Mouse (Mus musculus) stomach, embryonic 16.5 days (tissue): ENCODE measurements at regions not wholly inside any gene's neighbourhood (a gene's known extent, or its start where the extent isn't known, plus 50 kb on each side); places are given as distances from the start of the nearest gene placed in this dataset.

Experiments used
- ATAC-seq: fragments of 200-750 bp; cut with Nextera tagmentation; 2 replicates; pipeline ENCODE4 v1.8.0; 2017; ENCODE audit warnings: moderate number of reproducible peaks, moderate TSS enrichment; ENCODE audit not compliant: insufficient read depth, low FRiP score
- H3K27ac ChIP-seq: fragments of 300-500 bp; sonication (generic); 2 replicates; pipeline ENCODE4 v1.5.1; 2014; ENCODE audit warnings: low read length
- H3K27me3 ChIP-seq: fragments of 300-500 bp; sonication (generic); 2 replicates; pipeline ENCODE4 v1.6.1; 2014; ENCODE audit warnings: low read length, control low read depth, mixed read lengths; ENCODE audit not compliant: control insufficient read depth, insufficient read depth
- H3K36me3 ChIP-seq: fragments of 300-500 bp; sonication (generic); 2 replicates; pipeline ENCODE4 v1.6.1; 2014; ENCODE audit warnings: low read length; ENCODE audit not compliant: control insufficient read depth, insufficient read depth
- H3K4me1 ChIP-seq: fragments of 300-500 bp; sonication (generic); 2 replicates; pipeline ENCODE4 v1.6.1; 2014; ENCODE audit warnings: low read length, control low read depth, mixed read lengths; ENCODE audit not compliant: control insufficient read depth, insufficient read depth
- H3K4me2 ChIP-seq: fragments of 300-500 bp; sonication (generic); 2 replicates; pipeline ENCODE4 v1.6.1; 2014; ENCODE audit warnings: low read depth, low read length, mixed read lengths
- H3K4me3 ChIP-seq: fragments of 300-500 bp; sonication (generic); replicated peaks from 2 replicates; pipeline ENCODE4 v1.5.1; 2014; ENCODE audit warnings: mild to moderate bottlenecking, low read length
- H3K9ac ChIP-seq: fragments of 300-500 bp; sonication (generic); 2 replicates; pipeline ENCODE4 v1.6.1; 2014; ENCODE audit warnings: low read length
- H3K9me3 ChIP-seq: fragments of 300-500 bp; sonication (generic); replicated peaks from 2 replicates; pipeline ENCODE4 v1.6.1; 2016; ENCODE audit warnings: low read length, control low read depth; ENCODE audit not compliant: control insufficient read depth
- WGBS: fragments of 180-500 bp; shearing (Covaris S2); extraction: QIAGEN DNeasy Blood & Tissue Kit; methylation state at CpG from one replicate; pipeline ENCODE4 v1.1.7; 2014; 5-methylcytosine and 5-hydroxymethylcytosine counted together

DNA sequence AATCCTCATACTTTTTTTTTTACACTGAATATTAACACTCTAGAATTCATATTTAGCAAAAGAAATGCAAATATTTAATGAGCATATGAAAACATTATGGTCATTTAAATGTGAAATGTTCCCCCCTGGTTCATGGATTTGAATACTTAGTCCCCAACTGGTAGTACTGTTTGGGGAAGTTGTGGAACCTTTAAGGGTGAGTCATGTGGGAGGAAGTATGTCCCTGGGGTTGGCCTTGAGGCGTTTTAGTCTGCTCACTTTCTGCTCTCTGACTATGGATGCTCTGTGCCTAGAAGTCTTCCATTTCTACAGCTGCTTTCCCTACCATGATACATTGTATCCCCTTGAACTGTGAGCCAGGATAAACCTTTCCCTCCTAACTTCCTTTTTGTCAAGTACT lies 106.1 kb upstream of the Gm6657 start:
- Histone ChIP-seq H3K4me2 (no peak overlapping the region), H3K9ac (no peak overlapping the region), H3K9me3 (no peaks in the 10 kb centered on the region), H3K36me3 (no peaks in the 10 kb centered on the region), H3K27ac (no peak overlapping the region), H3K4me1 (no peaks in the 10 kb centered on the region), H3K4me3 (no peak overlapping the region), H3K27me3 (no peaks in the 10 kb centered on the region)
- ATAC-seq = no peak
- 38% methylated on average over 1 of the region's 1 CpGs for WGBS

DNA sequence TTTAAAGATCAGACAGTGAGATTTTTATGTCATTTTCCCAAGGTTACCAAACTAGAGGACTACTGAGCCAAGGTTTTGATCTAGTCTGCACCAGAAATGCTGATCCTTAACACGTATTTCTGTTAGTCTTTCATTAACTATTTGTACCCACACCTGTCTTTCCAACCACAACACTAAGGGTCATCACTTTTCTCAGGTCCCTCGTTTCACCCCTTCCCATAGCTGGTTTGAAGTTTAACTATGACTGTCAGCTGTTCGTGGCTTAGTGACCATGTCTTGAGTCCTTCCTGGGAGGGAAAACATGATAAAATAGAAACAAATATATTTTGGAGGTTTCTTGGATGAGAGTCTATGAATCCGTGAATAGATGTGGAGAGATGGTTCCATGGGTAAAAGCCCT lies 99.6 kb upstream of the Gm6657 start:
- no peak for ATAC-seq
- H3K4me3 ChIP-seq = no peak overlapping the region
- 75% methylated on average over 4 of the region's 4 CpGs for WGBS

GRCm38 (mm10) chr12:78095352-78095751 lies 98.7 kb upstream of the Gm6657 start:
- H3K27ac ChIP-seq = no peak overlapping the region
- H3K4me1 ChIP-seq = no peaks in the 10 kb centered on the region
- H3K9ac ChIP-seq = no peak overlapping the region
- no peak overlapping the region for H3K4me3 ChIP-seq
- H3K9me3 ChIP-seq = no peaks in the 10 kb centered on the region
- 56% methylated on average over 2 of the region's 2 CpGs for whole genome bisulfite sequencing
- no peaks in the 10 kb centered on the region for H3K36me3 ChIP-seq
- ATAC-seq = no peak
- H3K27me3 ChIP-seq = no peaks in the 10 kb centered on the region
- no peak overlapping the region for H3K4me2 ChIP-seq

More for the DNA sequence above, 99.6 kb upstream of the Gm6657 start:
- no peaks in the 10 kb centered on the region for H3K27me3 ChIP-seq
- H3K27ac ChIP-seq = no peak overlapping the region
- H3K36me3 ChIP-seq = no peaks in the 10 kb centered on the region
- H3K4me1 ChIP-seq = no peaks in the 10 kb centered on the region
- H3K4me2 ChIP-seq = no peak overlapping the region
- no peak overlapping the region for H3K9ac ChIP-seq
- no peaks in the 10 kb centered on the region for H3K9me3 ChIP-seq

DNA sequence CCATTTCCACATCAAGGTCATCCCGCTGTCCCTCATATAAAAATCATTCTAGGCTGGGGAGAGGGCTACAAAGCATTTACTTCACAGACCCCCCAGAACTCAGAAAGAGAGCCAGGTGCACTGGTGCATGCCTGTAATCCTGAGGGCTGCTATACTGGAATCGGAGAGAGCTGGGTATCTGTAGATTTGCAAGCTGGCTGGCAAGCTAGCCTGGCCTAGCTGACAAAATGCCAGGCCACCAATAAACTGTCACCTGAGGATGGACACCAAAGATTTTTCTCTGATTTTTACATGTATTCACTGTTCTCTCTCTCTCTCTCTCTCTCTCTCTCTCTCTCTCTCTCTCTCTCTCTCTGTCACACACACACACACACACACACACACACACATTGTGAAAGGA lies 98.1 kb upstream of the Gm6657 start:
- H3K36me3 ChIP-seq = no peaks in the 10 kb centered on the region
- no peaks in the 10 kb centered on the region for H3K4me1 ChIP-seq
- WGBS = 87% methylated on average over 2 of the region's 2 CpGs

GRCm38 (mm10) chr12:78097119-78097518 lies 96.9 kb upstream of the Gm6657 start:
- Histone ChIP-seq H3K27me3 (no peaks in the 10 kb centered on the region), H3K9ac (no peak overlapping the region), H3K36me3 (no peaks in the 10 kb centered on the region), H3K27ac (no peak overlapping the region), H3K9me3 (no peaks in the 10 kb centered on the region), H3K4me1 (no peaks in the 10 kb centered on the region), H3K4me3 (no peak overlapping the region), H3K4me2 (no peak overlapping the region)
- ATAC-seq = no peak
- WGBS = 55% methylated on average over 1 of the region's 1 CpGs

More for the DNA sequence above, 98.1 kb upstream of the Gm6657 start:
- H3K4me2 ChIP-seq = no peak overlapping the region
- H3K9ac ChIP-seq = no peak overlapping the region
- H3K27me3 ChIP-seq = no peaks in the 10 kb centered on the region
- H3K4me3 ChIP-seq = no peak overlapping the region
- no peak overlapping the region for H3K27ac ChIP-seq
- no peak for ATAC-seq
- no peaks in the 10 kb centered on the region for H3K9me3 ChIP-seq

- no peak overlapping the region for H3K4me3 ChIP-seq
- no peak for ATAC-seq
- no peaks in the 10 kb centered on the region for H3K36me3 ChIP-seq
- no peaks in the 10 kb centered on the region for H3K27me3 ChIP-seq
- no peaks in the 10 kb centered on the region for H3K4me1 ChIP-seq
- no peak overlapping the region for H3K4me2 ChIP-seq
- no peak overlapping the region for H3K27ac ChIP-seq
- H3K9me3 ChIP-seq = no peaks in the 10 kb centered on the region
- no peak overlapping the region for H3K9ac ChIP-seq
- 79% methylated on average over 2 of the region's 2 CpGs for WGBS
These were observed 96.3 kb upstream of the Gm6657 start for GRCm38 (mm10) chr12:78097692-78098091.

DNA sequence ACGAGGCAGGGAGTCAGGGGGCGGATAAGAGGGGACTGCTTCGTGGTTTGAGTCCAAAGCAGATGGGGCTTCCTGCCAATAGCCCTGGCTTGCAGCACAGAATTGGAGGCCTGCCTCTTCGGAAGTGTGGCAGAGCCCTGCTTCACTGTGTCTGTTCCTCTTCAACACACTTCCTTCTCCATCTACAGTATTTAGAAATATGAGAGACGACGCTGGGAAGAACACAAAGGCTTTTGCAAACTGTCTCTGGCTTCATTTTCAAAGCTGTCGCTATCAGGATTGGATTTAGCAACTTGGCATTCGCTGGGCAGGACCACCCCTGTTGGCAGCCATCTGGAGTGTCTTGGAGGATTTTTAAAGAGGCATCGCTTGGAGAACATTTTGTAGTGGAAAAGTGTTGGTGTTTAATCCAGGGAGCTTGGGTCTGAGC lies 95.3 kb upstream of the Gm6657 start:
- Histone ChIP-seq H3K4me2 (peak overlapping the region; percentile 25; the same call in 1 of the 2 replicates), H3K36me3 (no peaks in the 10 kb centered on the region), H3K9ac (no peak overlapping the region), H3K4me1 (no peaks in the 10 kb centered on the region), H3K27me3 (no peaks in the 10 kb centered on the region), H3K4me3 (no peak overlapping the region), H3K9me3 (no peaks in the 10 kb centered on the region), H3K27ac (peak overlapping the region; percentile 21; the same call in 1 of the 2 replicates)
- ATAC-seq = peak; percentile 40; the same call in 1 of the 2 replicates
- 44% methylated on average over 9 of the region's 9 CpGs for WGBS

DNA sequence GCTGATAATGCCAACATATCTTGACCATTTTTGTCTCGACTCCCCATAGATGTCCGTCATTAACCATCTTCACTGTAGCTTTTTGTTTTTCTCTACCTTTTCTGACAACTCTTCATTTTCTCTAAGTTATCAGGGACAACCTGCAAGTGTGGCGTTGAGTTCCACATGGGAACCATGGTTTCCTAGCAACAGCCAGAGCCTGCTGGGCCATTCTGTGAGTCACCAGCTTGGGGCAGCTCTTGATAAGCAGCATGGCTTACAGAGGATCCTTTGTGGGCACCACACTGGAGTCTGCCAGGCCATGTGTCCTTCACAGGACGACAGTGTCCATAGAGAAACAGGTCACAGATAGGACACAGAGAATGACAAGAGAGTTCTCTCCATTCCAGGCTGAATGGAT lies 94.3 kb upstream of the Gm6657 start:
- no peaks in the 10 kb centered on the region for H3K27me3 ChIP-seq
- H3K9me3 ChIP-seq = no peaks in the 10 kb centered on the region
- H3K4me2 ChIP-seq = no peak overlapping the region
- H3K9ac ChIP-seq = no peak overlapping the region
- no peak overlapping the region for H3K27ac ChIP-seq
- 66% methylated on average over 4 of the region's 4 CpGs for WGBS
- no peak overlapping the region for H3K4me3 ChIP-seq
- H3K36me3 ChIP-seq = no peaks in the 10 kb centered on the region
- no peak; the same call in 1 of the 2 replicates for ATAC-seq
- no peaks in the 10 kb centered on the region for H3K4me1 ChIP-seq

- no peaks in the 10 kb centered on the region for H3K4me1 ChIP-seq
- no peak overlapping the region for H3K4me3 ChIP-seq
- ATAC-seq = no peak
- 79% methylated on average over 3 of the region's 3 CpGs for WGBS
- no peaks in the 10 kb centered on the region for H3K27me3 ChIP-seq
- no peaks in the 10 kb centered on the region for H3K9me3 ChIP-seq
- no peaks in the 10 kb centered on the region for H3K36me3 ChIP-seq
- no peak overlapping the region for H3K9ac ChIP-seq
- no peak overlapping the region for H3K4me2 ChIP-seq
- H3K27ac ChIP-seq = no peak overlapping the region
These were observed 93.3 kb upstream of the Gm6657 start for GRCm38 (mm10) chr12:78100756-78101155.

GRCm38 (mm10) chr12:78109931-78110330 lies 84.1 kb upstream of the Gm6657 start:
- Histone ChIP-seq H3K4me3 (no peak overlapping the region), H3K9ac (no peak overlapping the region), H3K27me3 (no peaks in the 10 kb centered on the region), H3K4me2 (no peak overlapping the region), H3K27ac (no peak overlapping the region), H3K36me3 (no peaks in the 10 kb centered on the region), H3K4me1 (no peaks in the 10 kb centered on the region), H3K9me3 (no peaks in the 10 kb centered on the region)
- ATAC-seq = no peak
- WGBS = 69% methylated on average over 1 of the region's 1 CpGs
